Mouse (Mus musculus) kidney, postnatal 0 days (tissue): ENCODE results near the gene Eef1akmt3. TPM values are rescaled to one million over a fixed set of nuclear protein-coding genes. Genes with fewer than 3 reads are reported as not detected.
"Not testable (repeated sequence)": the region's sequence is repeated elsewhere in the genome, so short reads cannot be mapped to it uniquely, and the experiment has no call there.

ENCODE experiments used
- ATAC-seq: fragments of 200-750 bp; cut with Nextera tagmentation; replicated peaks from 2 replicates; pipeline ENCODE4 v1.8.0; 2017; ENCODE audit warnings: low read depth, moderate number of reproducible peaks, moderate TSS enrichment, moderate library complexity; ENCODE audit not compliant: low FRiP score
- DNase-seq: peaks from one replicate; pipeline ENCODE4 v3.0.0-alpha.2; 2016; ENCODE audit warnings: low spot score
- H3K27ac ChIP-seq: fragments of 300-500 bp; sonication (generic); 2 replicates; pipeline ENCODE4 v1.5.1; 2014; ENCODE audit warnings: mild to moderate bottlenecking
- H3K27me3 ChIP-seq: fragments of 300-500 bp; sonication (generic); 2 replicates; pipeline ENCODE4 v1.6.1; 2014; ENCODE audit warnings: low read length, mixed read lengths; ENCODE audit not compliant: insufficient read depth
- H3K36me3 ChIP-seq: fragments of 300-500 bp; sonication (generic); 2 replicates; pipeline ENCODE4 v1.6.1; 2014; ENCODE audit warnings: low read length, mixed read lengths; ENCODE audit not compliant: insufficient read depth
- H3K4me1 ChIP-seq: fragments of 300-500 bp; sonication (generic); replicated peaks from 2 replicates; pipeline ENCODE4 v1.6.1; 2014; ENCODE audit warnings: antibody characterized with exemption, low read length, mixed read lengths; ENCODE audit not compliant: insufficient read depth
- H3K4me2 ChIP-seq: fragments of 300-500 bp; sonication (generic); 2 replicates; pipeline ENCODE4 v1.6.1; 2014; ENCODE audit warnings: mild to moderate bottlenecking, low read length, moderate library complexity, mixed read lengths
- H3K4me3 ChIP-seq: fragments of 300-500 bp; sonication (generic); replicated peaks from 2 replicates; pipeline ENCODE4 v1.5.1; 2014; ENCODE audit warnings: low read depth, low read length
- H3K9ac ChIP-seq: fragments of 300-500 bp; sonication (generic); 2 replicates; pipeline ENCODE4 v1.6.1; 2014; ENCODE audit warnings: low read depth, low read length
- H3K9me3 ChIP-seq: fragments of 300-500 bp; sonication (generic); replicated peaks from 2 replicates; pipeline ENCODE4 v1.6.1; 2016; ENCODE audit warnings: low read length, inconsistent platforms, mixed read lengths
- CTCF ChIP-seq: IDR thresholded peaks from 2 replicates; pipeline ENCODE4 v1.5.1; 2016; ENCODE audit warnings: antibody characterized with exemption, low read depth, mild to moderate bottlenecking, moderate library complexity
- WGBS: fragments of 180-500 bp; shearing (Covaris S2); extraction: QIAGEN DNeasy Blood & Tissue Kit; methylation state at CpG from one replicate; pipeline ENCODE4 v1.1.7; 2014; 5-methylcytosine and 5-hydroxymethylcytosine counted together
- polyA plus RNA-seq: library from polyadenylated mRNA; unstranded; fragments of >200 nt; fragmentation: Nextera tagmentation; extraction: Ambion mirVana; gene quantifications from 2 replicates; pipeline ENCODE4 v1.2.1, GENCODE M21; 2015

The Eef1akmt3 gene
- polyA plus RNA-seq, 1 experiment from 2014 or later: 0.89 TPM

- ATAC-seq: no peak
- Histone ChIP-seq H3K27ac (no peak overlapping the region), H3K4me3 (no peak overlapping the region), H3K4me2 (no peak overlapping the region), H3K9me3 (no peaks in the 10 kb centered on the region), H3K4me1 (peaks cover 19% of the 10 kb centered on the region), H3K27me3 (no peaks in the 10 kb centered on the region), H3K36me3 (peaks cover 35% of the 10 kb centered on the region), H3K9ac (no peak overlapping the region)
- no peak for DNase-seq
- no peak for TF ChIP-seq CTCF
- WGBS: 84% methylated on average over 9 of the region's 9 CpGs
Measured at GRCm38 (mm10) chr10:127065981-127066380, 24.7 kb upstream of the Eef1akmt3 start.

DNA sequence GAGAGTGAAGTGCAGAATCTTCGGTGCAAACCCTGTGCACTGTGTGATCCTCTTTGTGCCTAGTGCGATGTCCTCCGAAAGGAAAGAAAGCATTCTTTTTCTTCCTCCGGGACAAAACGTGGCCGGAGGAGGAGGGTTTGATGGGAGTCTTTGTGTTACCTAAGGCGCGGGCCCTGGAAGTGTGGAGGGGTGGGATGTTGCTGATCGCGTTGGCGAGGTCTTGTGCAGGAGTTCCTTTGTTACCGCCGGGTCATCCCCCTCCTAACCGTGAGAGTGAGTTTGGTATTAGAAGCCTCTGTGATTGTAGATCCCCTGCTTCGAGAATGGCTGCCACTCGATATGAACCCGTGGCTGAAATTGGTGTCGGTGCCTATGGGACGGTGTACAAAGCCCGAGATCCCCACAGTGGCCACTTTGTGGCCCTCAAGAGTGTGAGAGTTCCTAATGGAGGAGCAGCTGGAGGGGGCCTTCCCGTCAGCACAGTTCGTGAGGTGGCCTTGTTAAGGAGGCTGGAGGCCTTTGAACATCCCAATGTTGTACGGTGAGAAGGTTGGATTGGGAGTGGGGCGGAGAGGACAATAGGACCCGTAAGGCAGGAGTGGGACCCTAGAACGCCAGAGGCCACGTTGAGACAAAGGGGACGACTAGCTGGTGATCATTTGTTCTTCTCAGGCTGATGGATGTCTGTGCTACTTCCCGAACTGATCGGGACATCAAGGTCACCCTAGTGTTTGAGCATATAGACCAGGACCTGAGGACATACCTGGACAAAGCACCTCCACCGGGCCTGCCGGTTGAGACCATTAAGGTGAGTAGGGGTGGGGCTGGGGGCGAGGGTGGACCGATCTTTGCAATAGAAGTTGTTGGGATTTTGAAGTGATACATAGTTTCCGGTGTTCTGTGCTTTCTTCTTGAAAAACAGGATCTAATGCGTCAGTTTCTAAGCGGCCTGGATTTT, 22.9 kb upstream of the Eef1akmt3 start:
- DNase-seq (no peak), ATAC-seq (no peak)
- H3K27ac ChIP-seq: peak overlapping the region; percentile 86
- H3K4me1 ChIP-seq: peaks cover 14% of the 10 kb centered on the region
- H3K36me3 ChIP-seq: peaks cover 35% of the 10 kb centered on the region
- H3K27me3 ChIP-seq: no peaks in the 10 kb centered on the region
- H3K4me2 ChIP-seq: peak overlapping the region; percentile 88
- WGBS: 9% methylated on average over 37 of the region's 37 CpGs
- TF ChIP-seq CTCF: no peak
- H3K4me3 ChIP-seq: peak overlapping the region; percentile 82
- peak overlapping the region; percentile 92 for H3K9ac ChIP-seq
- H3K9me3 ChIP-seq: no peaks in the 10 kb centered on the region

- ATAC-seq: peak; percentile 92
- H3K4me1 ChIP-seq: peaks cover 7% of the 10 kb centered on the region
- H3K9ac ChIP-seq: peak within 1 kb of the TSS; percentile 92
- peak within 1 kb of the TSS; percentile 88 for H3K4me2 ChIP-seq
- no peaks in the 10 kb centered on the region for H3K27me3 ChIP-seq
- DNase-seq: peak; percentile 99
- 0 out of 2 replicates have a peak, but pooled peaks have one; percentile 7 for TF ChIP-seq CTCF
- peak within 1 kb of the TSS; percentile 82 for H3K4me3 ChIP-seq
- H3K36me3 ChIP-seq: peaks cover 33% of the 10 kb centered on the region
- WGBS: 1% methylated on average over 46 of the region's 46 CpGs
- H3K9me3 ChIP-seq: no peaks in the 10 kb centered on the region
- peak within 1 kb of the TSS; percentile 86 for H3K27ac ChIP-seq
Measured at GRCm38 (mm10) chr10:127063239-127063872, 22.0 kb upstream of the Eef1akmt3 start, which contains the start of gene Cdk4. TSS of gene Cdk4 (plus strand) at chr10:127063534.

DNA sequence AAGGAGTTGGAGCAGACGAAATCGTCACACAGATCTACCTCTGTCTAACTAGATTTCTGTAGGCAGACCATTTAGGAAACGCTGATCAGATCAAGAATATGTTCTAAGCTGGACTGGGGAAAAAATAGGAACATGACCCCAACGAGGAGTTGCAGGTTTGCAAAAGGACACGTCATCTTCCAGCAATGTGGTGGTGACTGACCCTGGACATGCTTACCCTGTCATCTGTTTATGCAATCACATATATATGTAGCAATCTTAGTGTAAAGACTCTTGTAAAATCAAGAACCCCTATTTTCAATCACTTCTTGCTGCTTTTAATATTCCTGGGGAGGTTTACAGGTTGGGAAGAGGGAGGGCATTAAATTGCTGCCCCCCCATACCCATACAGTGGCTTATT, 21.2 kb upstream of the Eef1akmt3 start:
- H3K4me3 ChIP-seq: no peak overlapping the region
- TF ChIP-seq CTCF: no peak
- no peak overlapping the region for H3K4me2 ChIP-seq
- H3K36me3 ChIP-seq: peaks cover 27% of the 10 kb centered on the region
- peaks cover 7% of the 10 kb centered on the region for H3K4me1 ChIP-seq
- ATAC-seq (no peak), DNase-seq (no peak)
- H3K27me3 ChIP-seq: no peaks in the 10 kb centered on the region
- WGBS: 70% methylated on average over 5 of the region's 5 CpGs
- no peaks in the 10 kb centered on the region for H3K9me3 ChIP-seq
- H3K27ac ChIP-seq: no peak overlapping the region
- H3K9ac ChIP-seq: no peak overlapping the region

GRCm38 (mm10) chr10:127062101-127062500, 20.8 kb upstream of the Eef1akmt3 start:
- H3K4me3 ChIP-seq, H3K27ac ChIP-seq, DNase-seq, H3K4me1 ChIP-seq, H3K27me3 ChIP-seq, H3K9ac ChIP-seq, ATAC-seq, H3K4me2 ChIP-seq, H3K9me3 ChIP-seq: not testable (repeated sequence)
- 88% methylated on average over 4 of the region's 4 CpGs for WGBS
- peaks cover 28% of the 10 kb centered on the region for H3K36me3 ChIP-seq

GRCm38 (mm10) chr10:127061513-127061912, 20.2 kb upstream of the Eef1akmt3 start:
- whole genome bisulfite sequencing: 77% methylated on average over 2 of the region's 2 CpGs
- DNase-seq (no peak), ATAC-seq (no peak)
- Histone ChIP-seq H3K4me1 (peaks cover 7% of the 10 kb centered on the region), H3K27me3 (no peaks in the 10 kb centered on the region), H3K4me3 (no peak overlapping the region), H3K9ac (no peak overlapping the region), H3K4me2 (no peak overlapping the region), H3K9me3 (no peaks in the 10 kb centered on the region), H3K27ac (no peak overlapping the region), H3K36me3 (peaks cover 24% of the 10 kb centered on the region)
- TF ChIP-seq CTCF: no peak
